Mouse (Mus musculus): ENCODE data around the gene Arpc2. TPM values are rescaled to one million over a fixed set of nuclear protein-coding genes. Genes with fewer than 3 reads are reported as not detected.

The Arpc2 gene
- polyA plus RNA-seq (2015; fragmentation: Nextera tagmentation; extraction: Ambion mirVana) = 434 and 444 TPM in 2 replicates

DNA sequence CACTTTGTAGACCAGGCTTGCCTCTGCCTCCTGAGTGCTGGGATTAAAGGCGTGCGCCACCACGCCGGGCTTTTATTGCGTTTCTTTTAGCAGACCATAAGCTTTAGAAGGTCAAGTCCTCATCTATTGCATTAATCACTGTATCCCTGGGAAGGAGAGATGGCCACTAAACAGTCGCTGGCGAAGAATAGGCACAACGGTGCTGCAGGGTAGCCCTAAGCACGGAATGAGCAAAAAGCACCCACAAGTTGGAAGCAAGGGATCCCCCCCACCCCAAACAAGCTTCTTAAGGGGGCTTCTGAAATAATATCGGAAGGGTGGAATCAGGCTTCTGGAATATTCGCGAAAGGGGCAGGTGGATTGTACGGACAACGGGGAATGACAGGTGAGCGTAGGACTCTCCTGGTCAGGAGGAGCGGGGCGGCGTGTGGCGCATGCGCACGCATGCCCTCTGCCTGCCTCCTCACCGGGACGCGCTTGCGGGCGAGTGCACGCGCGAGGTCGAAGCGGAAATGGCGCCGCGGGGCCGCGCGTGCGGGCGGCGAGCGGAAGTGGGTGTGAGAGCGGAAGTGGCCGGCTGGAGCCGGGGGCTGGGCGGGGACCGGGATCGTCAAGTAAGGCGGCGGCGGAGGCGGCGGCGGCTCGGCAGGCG is at the start of gene Arpc2:
TSS of gene Arpc2 (plus strand) at position 147 of the 652 bp plus-strand sequence.
- peak; percentile 94 for ATAC-seq
- under 1% methylated on average over 53 of the region's 55 CpGs for WGBS
- Histone ChIP-seq H3K9me3 (replicated peaks; ENCODE audit: control insufficient read depth, low read length, poor library complexity, severe bottlenecking) (no peaks in the 10 kb centered on the region), H3K4me2 (ENCODE audit: low read length) (peak within 1 kb of the TSS; percentile 82), H3K4me3 (ENCODE audit: low read depth, low read length) (peak within 1 kb of the TSS; percentile 96), H3K27ac (ENCODE audit: low read length) (peak within 1 kb of the TSS; percentile 94), H3K27me3 (ENCODE audit: control insufficient read depth, insufficient read depth, low read depth, low read length) (no peaks in the 10 kb centered on the region), H3K36me3 (ENCODE audit: control insufficient read depth, insufficient read depth, low read length) (no peaks in the 10 kb centered on the region), H3K4me1 (ENCODE audit: control insufficient read depth, insufficient read depth, low read length) (peaks cover 34% of the 10 kb centered on the region), H3K9ac (ENCODE audit: low read depth, low read length) (peak within 1 kb of the TSS; percentile 97)

DNA sequence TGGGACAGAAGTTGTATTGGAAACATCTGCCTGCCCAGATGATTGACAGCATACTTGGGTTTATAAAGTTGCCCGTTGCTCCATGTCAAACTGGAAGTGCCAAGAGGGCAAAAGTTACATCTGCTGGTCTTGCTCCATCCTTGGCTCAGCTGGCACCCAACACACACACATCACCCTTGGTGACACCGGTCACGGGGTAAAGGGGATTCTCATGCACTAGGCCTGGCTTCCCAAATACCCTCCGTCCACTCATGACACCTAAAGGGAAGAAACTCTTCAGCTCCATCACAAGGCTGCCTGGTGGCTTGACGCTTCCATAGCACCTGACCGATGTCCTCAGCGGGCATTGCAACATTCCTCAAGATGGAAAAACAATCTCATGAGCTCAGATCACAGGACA is 45.4 kb upstream of the Arpc2 start:
- Histone ChIP-seq H3K9ac (ENCODE audit: low read depth, low read length) (no peak overlapping the region), H3K9me3 (replicated peaks; ENCODE audit: control insufficient read depth, low read length, poor library complexity, severe bottlenecking) (no peaks in the 10 kb centered on the region), H3K36me3 (ENCODE audit: control insufficient read depth, insufficient read depth, low read length) (no peaks in the 10 kb centered on the region), H3K27me3 (ENCODE audit: control insufficient read depth, insufficient read depth, low read depth, low read length) (no peaks in the 10 kb centered on the region), H3K4me3 (ENCODE audit: low read depth, low read length) (no peak overlapping the region), H3K27ac (ENCODE audit: low read length) (no peak overlapping the region), H3K4me1 (ENCODE audit: control insufficient read depth, insufficient read depth, low read length) (no peaks in the 10 kb centered on the region), H3K4me2 (ENCODE audit: low read length) (no peak overlapping the region)
- no peak for ATAC-seq
- 92% methylated on average over 7 of the region's 7 CpGs for WGBS

DNA sequence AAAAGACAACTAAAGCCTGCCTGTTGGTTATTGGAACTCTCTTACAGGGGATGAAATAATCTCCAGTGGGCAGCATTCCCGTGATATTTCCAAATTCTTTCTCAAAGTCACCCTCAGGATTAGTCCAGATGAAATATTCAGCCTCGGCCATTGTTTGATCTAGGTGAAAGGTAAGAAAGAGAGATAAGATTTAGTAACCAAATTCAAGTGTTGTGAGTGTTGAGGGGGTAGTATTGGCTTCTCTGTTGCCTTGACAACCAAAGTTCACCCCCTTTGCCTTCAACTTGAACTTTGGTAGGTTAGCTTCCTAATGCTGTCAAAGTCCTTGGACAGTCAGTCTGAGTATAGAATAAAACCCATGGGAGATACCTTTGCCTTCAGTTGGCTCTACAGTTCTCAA is 43.2 kb upstream of the Arpc2 start:
- H3K4me2 ChIP-seq (ENCODE audit: low read length) = no peak overlapping the region
- no peak for ATAC-seq
- no peaks in the 10 kb centered on the region for H3K4me1 ChIP-seq (ENCODE audit: control insufficient read depth, insufficient read depth, low read length)
- H3K36me3 ChIP-seq (ENCODE audit: control insufficient read depth, insufficient read depth, low read length) = no peaks in the 10 kb centered on the region
- no peaks in the 10 kb centered on the region for H3K27me3 ChIP-seq (ENCODE audit: control insufficient read depth, insufficient read depth, low read depth, low read length)
- H3K27ac ChIP-seq (ENCODE audit: low read length) = no peak overlapping the region
- no peak overlapping the region for H3K4me3 ChIP-seq (ENCODE audit: low read depth, low read length)
- WGBS = 85% methylated on average over 2 of the region's 2 CpGs
- H3K9ac ChIP-seq (ENCODE audit: low read depth, low read length) = no peak overlapping the region
- no peaks in the 10 kb centered on the region for H3K9me3 ChIP-seq (replicated peaks; ENCODE audit: control insufficient read depth, low read length, poor library complexity, severe bottlenecking)

DNA sequence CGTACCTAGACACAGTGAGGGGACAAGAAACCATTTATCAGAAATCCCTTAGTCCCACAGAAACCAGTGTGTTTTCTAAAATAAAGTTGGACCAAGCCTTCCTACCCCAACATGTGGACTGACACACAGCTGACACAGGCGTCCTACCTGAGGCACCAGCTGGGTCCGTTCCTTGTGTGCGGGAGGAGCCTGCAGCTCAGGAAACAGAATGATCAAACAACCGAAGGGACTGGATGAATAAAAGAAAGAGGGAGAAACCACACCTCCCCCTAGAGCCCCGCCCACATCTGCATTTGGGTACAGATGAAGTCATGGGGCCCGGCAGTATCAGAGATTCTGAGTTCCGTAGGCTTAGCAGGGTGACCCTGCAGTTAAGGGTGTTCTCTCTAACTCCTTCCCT is 41.4 kb upstream of the Arpc2 start, which contains the start of gene Cxcr1:
TSS of gene Cxcr1 (minus strand) at position 187 of the 400 bp plus-strand sequence.
- no peaks in the 10 kb centered on the region for H3K27me3 ChIP-seq (ENCODE audit: control insufficient read depth, insufficient read depth, low read depth, low read length)
- no peak within 1 kb of the TSS for H3K4me2 ChIP-seq (ENCODE audit: low read length)
- ATAC-seq = no peak
- H3K4me1 ChIP-seq (ENCODE audit: control insufficient read depth, insufficient read depth, low read length) = no peaks in the 10 kb centered on the region
- no peak within 1 kb of the TSS for H3K4me3 ChIP-seq (ENCODE audit: low read depth, low read length)
- H3K36me3 ChIP-seq (ENCODE audit: control insufficient read depth, insufficient read depth, low read length) = no peaks in the 10 kb centered on the region
- 75% methylated on average over 8 of the region's 8 CpGs for WGBS
- no peak within 1 kb of the TSS for H3K9ac ChIP-seq (ENCODE audit: low read depth, low read length)
- no peaks in the 10 kb centered on the region for H3K9me3 ChIP-seq (replicated peaks; ENCODE audit: control insufficient read depth, low read length, poor library complexity, severe bottlenecking)
- no peak within 1 kb of the TSS for H3K27ac ChIP-seq (ENCODE audit: low read length)

DNA sequence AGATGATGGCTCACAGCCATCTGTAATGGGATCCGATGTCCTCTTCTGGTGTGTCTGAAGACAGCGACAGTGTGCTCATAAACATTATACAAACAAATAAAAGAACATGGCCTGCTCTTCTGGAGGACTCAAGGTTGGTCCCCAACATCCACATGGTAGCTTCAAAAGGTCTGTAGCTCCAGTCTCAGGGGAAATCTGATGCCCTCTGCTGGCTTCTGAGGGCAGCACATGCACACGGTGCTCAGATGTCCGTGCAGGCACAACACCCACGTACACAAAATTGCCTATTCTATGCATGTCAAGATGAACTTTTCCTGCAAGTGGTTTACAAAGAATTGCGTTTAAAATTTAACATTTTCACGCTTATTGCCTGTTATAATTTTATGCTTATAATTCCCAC is 39.9 kb upstream of the Arpc2 start:
- Histone ChIP-seq H3K4me2 (ENCODE audit: low read length) (no peak overlapping the region), H3K9ac (ENCODE audit: low read depth, low read length) (no peak overlapping the region), H3K36me3 (ENCODE audit: control insufficient read depth, insufficient read depth, low read length) (no peaks in the 10 kb centered on the region), H3K4me1 (ENCODE audit: control insufficient read depth, insufficient read depth, low read length) (no peaks in the 10 kb centered on the region), H3K27ac (ENCODE audit: low read length) (no peak overlapping the region), H3K4me3 (ENCODE audit: low read depth, low read length) (no peak overlapping the region), H3K9me3 (replicated peaks; ENCODE audit: control insufficient read depth, low read length, poor library complexity, severe bottlenecking) (no peaks in the 10 kb centered on the region), H3K27me3 (ENCODE audit: control insufficient read depth, insufficient read depth, low read depth, low read length) (no peaks in the 10 kb centered on the region)
- WGBS = 47% methylated on average over 7 of the region's 7 CpGs
- ATAC-seq = no peak

DNA sequence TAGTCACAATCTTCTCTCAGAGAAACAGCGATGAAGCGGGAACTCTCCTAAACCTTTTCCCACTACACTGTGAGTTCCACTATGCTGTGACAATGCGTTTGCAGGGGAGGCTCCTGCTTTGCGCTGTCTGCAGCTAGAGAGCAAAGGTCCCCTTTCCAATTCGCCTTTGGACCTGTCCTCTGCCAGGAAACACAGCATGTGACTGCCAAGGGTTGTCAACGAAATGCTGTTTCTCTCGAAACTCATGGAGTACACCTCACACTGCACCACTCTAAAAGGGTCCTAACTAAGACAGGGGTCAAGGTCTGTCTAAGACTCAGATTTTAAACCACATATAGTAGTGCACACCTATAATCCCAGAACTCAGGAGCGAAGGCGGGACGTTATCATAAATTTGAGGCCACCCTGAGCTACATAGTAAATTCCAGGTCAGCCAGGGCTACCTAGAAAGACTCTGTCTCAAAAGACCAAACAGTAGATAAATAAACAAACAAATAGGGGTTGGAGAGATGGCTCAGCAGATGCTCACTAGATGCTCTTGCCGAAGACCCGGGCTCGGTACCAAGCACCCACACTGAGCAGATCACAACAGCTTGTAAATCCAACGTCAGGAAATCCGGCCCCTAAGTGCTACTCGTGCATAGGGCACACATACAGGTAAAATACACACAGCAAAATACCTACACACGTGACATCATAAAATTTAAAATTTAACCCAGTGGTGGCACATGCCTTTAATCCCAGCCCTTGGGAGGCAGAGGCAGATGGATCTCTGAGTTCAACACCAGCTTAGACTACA is 39.1 kb upstream of the Arpc2 start:
- Histone ChIP-seq H3K4me3 (ENCODE audit: low read depth, low read length) (no peak overlapping the region), H3K36me3 (ENCODE audit: control insufficient read depth, insufficient read depth, low read length) (no peaks in the 10 kb centered on the region), H3K9me3 (replicated peaks; ENCODE audit: control insufficient read depth, low read length, poor library complexity, severe bottlenecking) (no peaks in the 10 kb centered on the region), H3K27ac (ENCODE audit: low read length) (no peak overlapping the region), H3K9ac (ENCODE audit: low read depth, low read length) (no peak overlapping the region), H3K4me2 (ENCODE audit: low read length) (no peak overlapping the region), H3K4me1 (ENCODE audit: control insufficient read depth, insufficient read depth, low read length) (no peaks in the 10 kb centered on the region), H3K27me3 (ENCODE audit: control insufficient read depth, insufficient read depth, low read depth, low read length) (no peaks in the 10 kb centered on the region)
- WGBS = 83% methylated on average over 17 of the region's 17 CpGs
- ATAC-seq = no peak

DNA sequence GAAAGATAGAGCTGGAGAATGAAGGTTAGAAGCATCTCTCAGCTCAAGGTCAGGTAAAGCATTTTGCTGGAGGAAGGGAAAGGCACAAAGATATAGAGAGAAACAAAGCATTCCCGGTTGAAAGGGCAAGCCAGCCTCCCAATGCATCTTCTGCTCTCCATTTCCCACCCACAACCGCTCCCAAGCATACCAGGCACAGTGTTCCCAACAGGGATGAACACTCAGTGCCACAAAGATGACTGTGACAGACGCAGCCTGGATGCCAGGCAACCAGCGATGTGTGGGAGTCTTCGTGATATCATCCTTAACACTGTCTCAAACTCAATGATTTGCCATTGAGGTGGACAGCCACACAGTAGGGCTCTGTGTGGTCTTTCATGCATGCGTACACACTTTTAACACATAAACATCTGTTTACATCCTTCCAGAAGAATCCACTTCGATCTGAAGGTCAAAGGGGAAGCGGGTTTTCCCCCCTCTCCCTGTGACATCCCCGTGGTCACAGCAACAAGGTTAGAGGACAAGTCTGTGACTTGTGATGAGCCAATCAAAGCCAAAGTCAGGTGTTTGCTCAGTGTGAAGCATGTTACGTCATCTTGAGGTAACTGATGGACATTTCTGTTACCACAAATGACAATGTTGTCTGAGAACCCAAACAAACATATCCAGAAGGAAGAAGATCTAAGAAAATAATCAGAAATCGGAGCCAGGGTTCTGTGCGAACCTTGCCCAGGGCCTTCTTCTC is 38.0 kb upstream of the Arpc2 start:
- Histone ChIP-seq H3K27me3 (ENCODE audit: control insufficient read depth, insufficient read depth, low read depth, low read length) (no peaks in the 10 kb centered on the region), H3K4me1 (ENCODE audit: control insufficient read depth, insufficient read depth, low read length) (no peaks in the 10 kb centered on the region), H3K9me3 (replicated peaks; ENCODE audit: control insufficient read depth, low read length, poor library complexity, severe bottlenecking) (no peaks in the 10 kb centered on the region), H3K9ac (ENCODE audit: low read depth, low read length) (no peak overlapping the region), H3K4me2 (ENCODE audit: low read length) (no peak overlapping the region), H3K36me3 (ENCODE audit: control insufficient read depth, insufficient read depth, low read length) (no peaks in the 10 kb centered on the region), H3K27ac (ENCODE audit: low read length) (no peak overlapping the region), H3K4me3 (ENCODE audit: low read depth, low read length) (no peak overlapping the region)
- ATAC-seq = no peak
- WGBS = 83% methylated on average over 12 of the region's 12 CpGs

DNA sequence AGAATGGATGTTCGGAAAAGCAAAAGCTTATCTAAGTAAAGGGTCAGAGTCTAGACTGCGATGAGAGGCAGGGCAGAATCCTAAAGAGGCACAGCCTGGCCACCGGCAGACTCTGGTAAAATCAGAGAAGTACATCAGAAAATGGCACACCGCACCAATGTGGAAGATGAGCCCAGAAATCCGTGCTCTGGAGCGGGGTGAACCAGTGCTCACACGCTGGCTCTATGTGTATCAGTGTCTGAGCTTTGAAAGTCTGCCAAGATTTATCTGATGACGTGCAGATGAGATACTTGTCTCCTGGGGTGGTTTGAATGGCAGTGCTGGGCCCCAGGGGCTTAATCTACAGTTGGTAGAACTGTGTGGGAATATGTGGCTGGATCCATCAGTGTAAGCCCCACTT is 36.8 kb upstream of the Arpc2 start:
- whole genome bisulfite sequencing = 70% methylated on average over 8 of the region's 8 CpGs
- Histone ChIP-seq H3K9ac (ENCODE audit: low read depth, low read length) (no peak overlapping the region), H3K4me3 (ENCODE audit: low read depth, low read length) (no peak overlapping the region), H3K36me3 (ENCODE audit: control insufficient read depth, insufficient read depth, low read length) (no peaks in the 10 kb centered on the region), H3K9me3 (replicated peaks; ENCODE audit: control insufficient read depth, low read length, poor library complexity, severe bottlenecking) (no peaks in the 10 kb centered on the region), H3K4me2 (ENCODE audit: low read length) (no peak overlapping the region), H3K27ac (ENCODE audit: low read length) (no peak overlapping the region), H3K4me1 (ENCODE audit: control insufficient read depth, insufficient read depth, low read length) (no peaks in the 10 kb centered on the region), H3K27me3 (ENCODE audit: control insufficient read depth, insufficient read depth, low read depth, low read length) (no peaks in the 10 kb centered on the region)
- no peak for ATAC-seq

Measured in midbrain, embryonic 16.5 days (tissue).